Mouse (Mus musculus) kidney, adult 2 months (tissue): ENCODE data around the gene Zdhhc19. TPM values are rescaled to one million over a fixed set of nuclear protein-coding genes. Genes with fewer than 3 reads are reported as not detected.

Experiments used
- DNase-seq: peaks from one replicate; pipeline ENCODE4 v3.0.0; 2021
- H3K27ac ChIP-seq: fragments of 200-500 bp; 2 replicates; pipeline ENCODE4 v1.5.1; 2012; ENCODE audit warnings: low read depth, low read length, control low read depth, inconsistent platforms; ENCODE audit not compliant: insufficient read depth
- H3K27me3 ChIP-seq: fragments of 200-500 bp; replicated peaks from 2 replicates; pipeline ENCODE4 v1.6.1; 2012; ENCODE audit warnings: mild to moderate bottlenecking, moderate library complexity, low read length, inconsistent platforms; ENCODE audit not compliant: control insufficient read depth, insufficient read depth
- H3K36me3 ChIP-seq: fragments of 200-500 bp; 2 replicates; pipeline ENCODE4 v1.6.1; 2012; ENCODE audit warnings: mild to moderate bottlenecking, moderate library complexity, low read length, inconsistent platforms; ENCODE audit not compliant: control insufficient read depth, insufficient read depth
- H3K4me1 ChIP-seq: fragments of 200-500 bp; 2 replicates; pipeline ENCODE4 v1.6.1; 2011; ENCODE audit warnings: low read length; ENCODE audit not compliant: control insufficient read depth, insufficient read depth
- H3K4me3 ChIP-seq: fragments of 200-500 bp; 2 replicates; pipeline ENCODE4 v1.5.1; 2011; ENCODE audit warnings: mild to moderate bottlenecking, low read depth, low read length, control low read depth; ENCODE audit not compliant: insufficient read depth
- CTCF ChIP-seq: fragments of 200-500 bp; conservative IDR thresholded peaks from 2 replicates; pipeline ENCODE4 v1.5.1; 2011; ENCODE audit warnings: low read depth, mild to moderate bottlenecking, control low read depth, low read length, moderate library complexity, mixed read lengths; ENCODE audit not compliant: insufficient read depth, insufficient read length
- POLR2A ChIP-seq: fragments of 200-500 bp; IDR thresholded peaks from one replicate; pipeline ENCODE4 v1.6.1; 2011; ENCODE audit warnings: low read depth, low read length, control low read depth
- WGBS: fragments of 180-500 bp; shearing (Covaris S2); methylation state at CpG from one replicate; pipeline ENCODE4 v1.1.7; 2018; 5-methylcytosine and 5-hydroxymethylcytosine counted together
- polyA plus RNA-seq: library from polyadenylated mRNA; depleted of rRNA; stranded (reverse); fragments of >200 nt; gene quantifications from 2 replicates; pipeline ENCODE4 v1.2.3, GENCODE M21; 2012

Gene Zdhhc19
- polyA plus RNA-seq, 1 experiment: 0.11 TPM

GRCm38 (mm10) chr16:32516006-32516962, 20.2 kb downstream of the Zdhhc19 start:
- no peak overlapping the region for H3K27ac ChIP-seq
- H3K27me3 ChIP-seq: no peaks in the 10 kb centered on the region
- 0 out of 2 replicates have a peak, but pooled peaks cover 3% of the 10 kb centered on the region for H3K4me1 ChIP-seq
- DNase-seq: no peak
- H3K36me3 ChIP-seq: no peaks in the 10 kb centered on the region
- no peak overlapping the region for H3K4me3 ChIP-seq
- 43% methylated on average over 21 of the region's 21 CpGs for WGBS
- TF ChIP-seq CTCF: no peak

GRCm38 (mm10) chr16:32517785-32518481, 21.9 kb downstream of the Zdhhc19 start:
- Histone ChIP-seq H3K4me3 (no peak overlapping the region), H3K27me3 (no peaks in the 10 kb centered on the region), H3K27ac (no peak overlapping the region), H3K36me3 (no peaks in the 10 kb centered on the region), H3K4me1 (0 out of 2 replicates have a peak, but pooled peaks cover under 1% of the 10 kb centered on the region)
- no peak for DNase-seq
- 87% methylated on average over 12 of the region's 12 CpGs for WGBS
- TF ChIP-seq CTCF: no peak
- TF ChIP-seq POLR2A: no peak

GRCm38 (mm10) chr16:32519656-32520371, 23.7 kb downstream of the Zdhhc19 start:
- no peaks in the 10 kb centered on the region for H3K4me1 ChIP-seq
- no peak overlapping the region for H3K27ac ChIP-seq
- TF ChIP-seq CTCF: no peak
- no peaks in the 10 kb centered on the region for H3K27me3 ChIP-seq
- no peak for DNase-seq
- WGBS: 86% methylated on average over 15 of the region's 15 CpGs
- H3K4me3 ChIP-seq: no peak overlapping the region
- no peaks in the 10 kb centered on the region for H3K36me3 ChIP-seq

GRCm38 (mm10) chr16:32520372-32520748, 24.3 kb downstream of the Zdhhc19 start:
- WGBS: 62% methylated on average over 9 of the region's 9 CpGs
- no peak overlapping the region for H3K4me3 ChIP-seq
- H3K4me1 ChIP-seq: no peaks in the 10 kb centered on the region

GRCm38 (mm10) chr16:32522578-32523194, 26.6 kb downstream of the Zdhhc19 start:
- Histone ChIP-seq H3K27me3 (no peaks in the 10 kb centered on the region), H3K27ac (no peak overlapping the region), H3K4me1 (no peaks in the 10 kb centered on the region), H3K36me3 (no peaks in the 10 kb centered on the region), H3K4me3 (no peak overlapping the region)
- no peak for TF ChIP-seq CTCF
- TF ChIP-seq POLR2A: no peak
- DNase-seq: no peak
- WGBS: 84% methylated on average over 6 of the region's 6 CpGs

More at GRCm38 (mm10) chr16:32520372-32520748, 24.3 kb downstream of the Zdhhc19 start:
- DNase-seq: no peak
- H3K27me3 ChIP-seq: no peaks in the 10 kb centered on the region
- no peak for TF ChIP-seq CTCF
- no peak for TF ChIP-seq POLR2A
- no peak overlapping the region for H3K27ac ChIP-seq
- H3K36me3 ChIP-seq: no peaks in the 10 kb centered on the region

GRCm38 (mm10) chr16:32523462-32524243, 27.6 kb downstream of the Zdhhc19 start:
- H3K27me3 ChIP-seq: no peaks in the 10 kb centered on the region
- TF ChIP-seq POLR2A: no peak
- TF ChIP-seq CTCF: no peak
- DNase-seq: peak; percentile 63
- WGBS: 70% methylated on average over 8 of the region's 8 CpGs
- H3K4me3 ChIP-seq: no peak overlapping the region
- H3K27ac ChIP-seq: no peak overlapping the region
- H3K36me3 ChIP-seq: no peaks in the 10 kb centered on the region
- no peaks in the 10 kb centered on the region for H3K4me1 ChIP-seq
